Mouse (Mus musculus): ENCODE data around the gene Bmp2. TPM values are rescaled to one million over a fixed set of nuclear protein-coding genes. Genes with fewer than 3 reads are reported as not detected.

Bmp2 gene
- 6.2 and 11.2 TPM in 2 replicates for polyA plus RNA-seq (2012; rRNA removed)

DNA sequence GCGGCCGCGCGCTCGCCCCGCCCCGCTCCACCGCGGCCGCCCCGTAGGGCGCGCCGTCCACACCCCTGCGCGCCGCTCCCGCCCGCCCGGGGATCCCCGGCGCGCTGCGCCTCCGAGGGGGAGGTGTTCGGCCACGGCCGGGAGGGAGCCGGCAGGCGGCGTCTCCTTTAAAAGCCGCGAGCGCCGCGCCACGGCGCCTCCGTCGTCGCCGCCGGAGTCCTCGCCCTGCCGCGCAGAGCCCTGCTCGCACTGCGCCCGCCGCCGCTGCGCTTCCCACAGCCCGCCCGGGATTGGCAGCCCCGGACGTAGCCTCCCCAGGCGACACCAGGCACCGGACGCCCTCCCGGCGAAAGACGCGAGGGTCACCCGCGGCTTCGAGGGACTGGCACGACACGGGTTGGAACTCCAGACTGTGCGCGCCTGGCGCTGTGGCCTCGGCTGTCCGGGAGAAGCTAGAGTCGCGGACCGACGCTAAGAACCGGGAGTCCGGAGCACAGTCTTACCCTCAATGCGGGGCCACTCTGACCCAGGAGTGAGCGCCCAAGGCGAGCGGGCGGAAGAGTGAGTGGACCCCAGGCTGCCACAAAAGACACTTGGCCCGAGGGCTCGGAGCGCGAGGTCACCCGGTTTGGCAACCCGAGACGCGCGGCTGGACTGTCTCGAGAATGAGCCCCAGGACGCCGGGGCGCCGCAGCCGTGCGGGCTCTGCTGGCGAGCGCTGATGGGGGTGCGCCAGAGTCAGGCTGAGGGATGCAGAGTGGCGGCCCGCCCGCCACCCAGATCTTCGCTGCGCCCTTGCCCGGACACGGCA, at the start of gene Bmp2:
Gene Bmp2 (plus strand): TSS at position 129 of the 811 bp plus-strand sequence.
- no peaks in the 10 kb centered on the region for H3K36me3 ChIP-seq (ENCODE audit: control insufficient read depth, insufficient read depth, low read length)
- TF ChIP-seq POLR2A (IDR thresholded peaks at IDR 0.05; ENCODE audit: low read depth, low read length) (peak; percentile 6), CTCF (IDR thresholded peaks at IDR 0.05; ENCODE audit: extremely low read depth, insufficient read depth, insufficient read length, insufficient replicate concordance) (no peak)
- peak within 1 kb of the TSS; percentile 55; the same call in 1 of the 2 replicates for H3K4me3 ChIP-seq (ENCODE audit: extremely low read depth, insufficient read depth, insufficient read length)
- peak within 1 kb of the TSS; percentile 62 for H3K27ac ChIP-seq (ENCODE audit: insufficient read depth, low read length)
- H3K27me3 ChIP-seq (ENCODE audit: control insufficient read depth, insufficient read depth, low read length), result peaks cover 14% of the 10 kb centered on the region
- H3K4me1 ChIP-seq (ENCODE audit: control insufficient read depth, insufficient read depth, insufficient read length), result peaks cover 2% of the 10 kb centered on the region; the same call in 1 of the 2 replicates
- no peak for DNase-seq (ENCODE audit: low read depth in 1 of 2, low spot score in 2 of 2)
- 1% methylated on average over 95 of the region's 110 CpGs for WGBS

DNA sequence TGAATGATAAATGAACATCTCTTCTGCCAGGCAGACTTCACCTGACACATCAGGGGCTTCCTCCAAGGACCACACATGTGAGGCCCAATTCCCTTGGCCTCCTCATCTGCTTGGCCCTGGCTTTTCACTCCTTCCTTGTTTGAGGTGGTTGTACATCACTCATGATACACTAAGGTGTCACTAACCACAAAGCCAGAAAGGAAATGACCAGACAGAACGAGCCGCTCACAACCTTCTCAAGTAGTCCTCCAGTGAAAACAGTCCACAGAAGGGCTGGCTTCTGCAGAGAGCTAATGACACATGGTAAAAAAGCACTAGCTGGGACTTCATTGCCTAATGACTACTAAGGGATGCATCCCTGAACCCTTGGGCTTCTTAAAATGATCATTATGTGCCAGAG, 46.3 kb upstream of the Bmp2 start:
- DNase-seq (ENCODE audit: low read depth in 1 of 2, low spot score in 2 of 2), result no peak
- H3K4me1 ChIP-seq (ENCODE audit: control insufficient read depth, insufficient read depth, insufficient read length), result no peaks in the 10 kb centered on the region
- TF ChIP-seq POLR2A (IDR thresholded peaks at IDR 0.05; ENCODE audit: low read depth, low read length) (no peak), CTCF (IDR thresholded peaks at IDR 0.05; ENCODE audit: extremely low read depth, insufficient read depth, insufficient read length, insufficient replicate concordance) (no peak)
- WGBS, result 41% methylated on average over 2 of the region's 2 CpGs
- no peak overlapping the region for H3K27ac ChIP-seq (ENCODE audit: insufficient read depth, low read length)
- H3K27me3 ChIP-seq (ENCODE audit: control insufficient read depth, insufficient read depth, low read length), result no peaks in the 10 kb centered on the region
- H3K36me3 ChIP-seq (ENCODE audit: control insufficient read depth, insufficient read depth, low read length), result no peaks in the 10 kb centered on the region
- H3K4me3 ChIP-seq (ENCODE audit: extremely low read depth, insufficient read depth, insufficient read length), result no peak overlapping the region

DNA sequence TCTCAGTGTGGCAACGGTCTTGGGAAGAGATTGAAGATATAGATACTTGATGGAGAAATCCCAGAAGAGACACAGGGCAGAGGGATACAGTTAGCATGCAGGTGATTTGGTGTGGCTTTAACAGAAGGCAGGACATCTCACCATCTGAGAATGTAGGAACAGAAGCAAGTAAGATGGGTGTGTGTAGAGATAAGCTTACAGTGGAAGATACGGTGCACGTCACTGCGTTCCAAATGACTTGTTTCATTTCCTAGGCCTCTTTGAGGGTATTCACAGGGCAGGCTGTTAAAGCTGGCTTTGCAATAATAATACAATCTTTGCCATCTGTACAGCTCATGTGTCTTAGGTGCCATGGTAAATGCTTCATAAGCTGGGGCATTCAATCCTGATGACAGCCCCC, 44.9 kb upstream of the Bmp2 start:
- no peak for TF ChIP-seq POLR2A (IDR thresholded peaks at IDR 0.05; ENCODE audit: low read depth, low read length)
- no peak for TF ChIP-seq CTCF (IDR thresholded peaks at IDR 0.05; ENCODE audit: extremely low read depth, insufficient read depth, insufficient read length, insufficient replicate concordance)
- no peaks in the 10 kb centered on the region for H3K27me3 ChIP-seq (ENCODE audit: control insufficient read depth, insufficient read depth, low read length)
- H3K27ac ChIP-seq (ENCODE audit: insufficient read depth, low read length), result no peak overlapping the region
- no peak overlapping the region for H3K4me3 ChIP-seq (ENCODE audit: extremely low read depth, insufficient read depth, insufficient read length)
- WGBS, result 85% methylated on average over 4 of the region's 4 CpGs
- DNase-seq (ENCODE audit: low read depth in 1 of 2, low spot score in 2 of 2), result no peak
- H3K4me1 ChIP-seq (ENCODE audit: control insufficient read depth, insufficient read depth, insufficient read length), result no peaks in the 10 kb centered on the region
- no peaks in the 10 kb centered on the region for H3K36me3 ChIP-seq (ENCODE audit: control insufficient read depth, insufficient read depth, low read length)

DNA sequence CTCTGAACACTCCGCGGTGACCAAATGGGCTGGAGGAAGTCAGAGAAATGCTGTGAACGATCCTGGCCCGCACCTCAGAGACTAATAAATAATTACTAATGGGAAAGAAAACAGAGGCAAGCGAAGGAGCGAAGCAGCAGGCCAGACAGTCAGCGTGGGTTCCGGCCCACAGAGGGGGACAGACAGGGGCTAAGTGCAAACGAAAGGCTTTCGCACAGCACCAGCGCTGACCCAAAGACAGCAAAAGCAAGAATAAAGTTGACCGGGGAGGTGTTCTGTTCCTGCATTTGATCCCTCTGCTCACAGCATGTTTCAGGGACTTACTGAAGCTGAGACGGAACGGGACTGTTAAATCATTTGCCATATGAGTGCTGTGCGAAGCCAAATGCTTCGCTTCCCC, 42.8 kb upstream of the Bmp2 start:
- WGBS, result 90% methylated on average over 16 of the region's 16 CpGs
- Histone ChIP-seq H3K4me1 (ENCODE audit: control insufficient read depth, insufficient read depth, insufficient read length) (no peaks in the 10 kb centered on the region), H3K36me3 (ENCODE audit: control insufficient read depth, insufficient read depth, low read length) (no peaks in the 10 kb centered on the region), H3K4me3 (ENCODE audit: extremely low read depth, insufficient read depth, insufficient read length) (no peak overlapping the region), H3K27ac (ENCODE audit: insufficient read depth, low read length) (no peak overlapping the region), H3K27me3 (ENCODE audit: control insufficient read depth, insufficient read depth, low read length) (no peaks in the 10 kb centered on the region)
- TF ChIP-seq POLR2A (IDR thresholded peaks at IDR 0.05; ENCODE audit: low read depth, low read length) (no peak), CTCF (IDR thresholded peaks at IDR 0.05; ENCODE audit: extremely low read depth, insufficient read depth, insufficient read length, insufficient replicate concordance) (no peak)
- DNase-seq (ENCODE audit: low read depth in 1 of 2, low spot score in 2 of 2), result no peak

DNA sequence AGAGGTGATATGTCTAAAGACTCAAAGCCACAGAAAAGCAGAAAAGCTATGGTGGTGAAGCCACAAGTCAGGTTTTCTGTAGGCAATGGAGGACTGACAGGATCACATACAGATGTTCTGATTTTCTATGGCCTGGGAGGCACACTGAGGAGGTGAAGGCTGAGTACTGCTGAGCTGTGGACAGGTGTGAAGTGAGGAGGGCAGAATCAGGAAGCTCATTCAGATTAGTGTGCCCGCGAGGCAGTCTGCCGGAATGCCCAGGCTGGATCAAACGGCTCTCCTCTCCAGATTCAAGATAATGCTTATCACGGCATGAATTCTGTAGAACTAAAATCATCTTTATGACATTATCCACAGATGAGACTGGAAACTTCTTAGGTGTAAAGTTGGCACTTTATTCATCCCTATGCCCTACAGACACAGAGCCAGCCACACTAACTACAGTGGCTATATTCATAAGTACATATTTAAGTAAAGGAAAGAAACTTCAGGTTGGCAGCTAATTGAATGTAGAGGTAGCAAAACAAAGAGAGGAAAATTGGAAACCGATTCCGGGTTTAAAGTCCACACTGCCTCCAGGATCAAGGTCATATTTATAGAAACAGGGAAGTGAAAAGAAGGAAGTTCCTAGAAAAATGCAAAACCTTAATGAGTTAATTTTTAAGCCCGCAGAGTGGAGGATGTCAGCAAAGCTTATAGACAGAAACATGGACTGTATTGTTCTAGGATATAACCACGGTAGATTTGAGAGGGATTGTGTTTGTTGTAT, 40.8 kb upstream of the Bmp2 start:
- H3K4me3 ChIP-seq (ENCODE audit: extremely low read depth, insufficient read depth, insufficient read length), result no peak overlapping the region
- no peaks in the 10 kb centered on the region for H3K27me3 ChIP-seq (ENCODE audit: control insufficient read depth, insufficient read depth, low read length)
- H3K27ac ChIP-seq (ENCODE audit: insufficient read depth, low read length), result no peak overlapping the region
- no peaks in the 10 kb centered on the region for H3K4me1 ChIP-seq (ENCODE audit: control insufficient read depth, insufficient read depth, insufficient read length)
- WGBS, result 31% methylated on average over 9 of the region's 9 CpGs
- no peak for DNase-seq (ENCODE audit: low read depth in 1 of 2, low spot score in 2 of 2)
- H3K36me3 ChIP-seq (ENCODE audit: control insufficient read depth, insufficient read depth, low read length), result no peaks in the 10 kb centered on the region
- TF ChIP-seq CTCF (IDR thresholded peaks at IDR 0.05; ENCODE audit: extremely low read depth, insufficient read depth, insufficient read length, insufficient replicate concordance) (no peak), POLR2A (IDR thresholded peaks at IDR 0.05; ENCODE audit: low read depth, low read length) (no peak)

DNA sequence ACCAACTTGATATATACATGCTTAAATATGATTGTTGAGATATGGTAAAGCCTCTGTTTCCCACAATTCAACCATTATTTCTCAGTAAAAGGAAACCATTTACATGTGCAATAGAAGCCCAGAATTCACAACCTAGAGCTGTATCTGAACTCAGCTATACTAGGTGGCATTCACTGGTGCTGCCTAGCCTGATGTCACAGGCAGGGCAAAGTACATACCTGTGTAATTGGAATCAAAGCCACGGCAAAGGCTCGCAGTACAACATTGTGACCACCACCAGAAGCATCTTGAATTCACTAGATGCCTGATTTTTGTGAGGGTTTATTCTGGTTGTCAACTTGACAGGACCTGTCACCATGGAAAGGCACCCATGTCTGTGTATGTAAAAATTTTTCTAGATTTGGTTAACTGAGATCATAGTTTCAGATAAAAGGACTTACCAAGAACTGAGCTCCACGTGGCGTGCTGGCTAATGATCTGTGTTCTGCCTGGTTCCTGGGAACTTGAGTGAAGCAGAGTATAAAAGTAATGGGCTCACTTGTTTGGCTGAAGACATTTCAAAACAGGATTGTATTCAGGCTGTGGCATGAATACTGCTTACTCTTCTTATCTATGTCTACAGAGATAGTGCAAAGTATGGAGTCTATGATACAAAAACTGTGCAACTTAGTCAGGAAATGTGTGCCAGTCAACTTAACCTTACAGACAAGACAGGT, 35.5 kb upstream of the Bmp2 start:
- TF ChIP-seq POLR2A (IDR thresholded peaks at IDR 0.05; ENCODE audit: low read depth, low read length) (no peak), CTCF (IDR thresholded peaks at IDR 0.05; ENCODE audit: extremely low read depth, insufficient read depth, insufficient read length, insufficient replicate concordance) (no peak)
- 88% methylated on average over 4 of the region's 4 CpGs for WGBS
- H3K4me3 ChIP-seq (ENCODE audit: extremely low read depth, insufficient read depth, insufficient read length), result no peak overlapping the region
- no peaks in the 10 kb centered on the region for H3K27me3 ChIP-seq (ENCODE audit: control insufficient read depth, insufficient read depth, low read length)
- no peak for DNase-seq (ENCODE audit: low read depth in 1 of 2, low spot score in 2 of 2)
- H3K36me3 ChIP-seq (ENCODE audit: control insufficient read depth, insufficient read depth, low read length), result no peaks in the 10 kb centered on the region
- H3K27ac ChIP-seq (ENCODE audit: insufficient read depth, low read length), result no peak overlapping the region
- H3K4me1 ChIP-seq (ENCODE audit: control insufficient read depth, insufficient read depth, insufficient read length), result no peaks in the 10 kb centered on the region
